Mouse (Mus musculus): ENCODE measurements around the gene Focad.
"Not testable (repeated sequence)": the region's sequence is repeated elsewhere in the genome, so short reads cannot be mapped to it uniquely, and the experiment has no call there.

Focad gene

GRCm38 (mm10) chr4:88302291-88302690 is 207.9 kb downstream of the Focad start:
- DNase-seq (ENCODE audit: low read depth, low spot score): no peak

DNA sequence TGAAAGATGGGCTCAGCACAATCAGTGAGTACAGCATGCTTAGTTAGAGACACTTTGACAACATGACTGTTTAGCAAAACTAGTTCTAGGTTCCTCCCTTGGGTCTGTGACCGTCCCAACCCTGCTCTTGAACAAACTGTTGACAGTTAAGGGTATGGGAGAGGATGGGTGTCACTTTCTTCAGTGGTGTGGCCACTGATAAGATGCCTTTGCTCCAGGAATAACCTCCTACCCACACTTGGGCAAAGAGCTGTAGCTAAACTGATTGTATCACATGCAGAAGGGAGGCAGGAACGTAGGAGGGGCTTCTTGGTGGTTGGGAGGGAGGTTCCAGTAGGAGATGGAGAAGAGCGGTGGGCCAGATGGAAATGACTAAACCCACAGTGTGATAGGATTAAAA is 213.3 kb downstream of the Focad start:
- DNase-seq (ENCODE audit: low read depth, low spot score): no peak

- peak; percentile 42 for DNase-seq (ENCODE audit: low read depth, low spot score)
Observed at GRCm38 (mm10) chr4:88308342-88309116, 214.1 kb downstream of the Focad start.

DNA sequence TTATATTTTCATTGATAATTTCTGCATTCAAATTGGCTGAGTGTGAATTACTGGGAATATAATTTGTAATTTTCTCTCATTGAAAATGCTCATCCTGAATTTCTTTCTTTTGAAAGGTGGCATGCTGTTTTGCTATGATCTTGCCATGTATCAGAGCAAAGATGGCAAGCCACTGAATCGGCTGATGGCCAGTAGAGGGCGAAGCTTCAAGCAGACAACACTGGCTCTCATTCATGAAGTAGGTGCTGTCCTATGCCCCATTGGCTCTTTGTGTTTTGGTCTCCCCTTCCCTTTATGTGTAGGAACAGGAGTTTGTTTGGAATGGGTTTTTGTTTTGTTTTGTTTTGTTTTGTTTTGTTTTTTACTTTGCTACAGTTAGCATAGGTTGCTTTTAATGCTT is 215.2 kb downstream of the Focad start:
- DNase-seq (ENCODE audit: low read depth, low spot score): no peak

DNA sequence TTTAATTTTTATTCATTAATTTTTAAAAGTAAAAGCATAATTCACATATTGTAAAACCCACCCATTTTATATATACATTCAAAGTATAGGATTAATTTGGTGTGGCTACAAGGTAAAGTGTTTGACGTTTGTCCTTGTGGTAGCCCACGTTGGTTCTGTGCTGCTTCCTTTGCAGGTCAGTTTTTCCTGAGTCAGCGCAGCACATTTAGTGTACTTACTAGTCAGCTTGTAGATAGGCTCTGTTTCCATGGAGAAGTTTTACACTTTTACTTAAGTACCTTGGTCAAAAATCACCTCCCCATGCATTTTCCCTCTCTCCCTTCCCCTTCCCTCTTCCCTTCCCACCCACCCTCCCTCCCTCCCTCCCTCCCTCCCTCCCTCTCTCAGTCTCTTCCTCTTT is 220.5 kb downstream of the Focad start:
- no peak for DNase-seq (ENCODE audit: low read depth, low spot score)

DNA sequence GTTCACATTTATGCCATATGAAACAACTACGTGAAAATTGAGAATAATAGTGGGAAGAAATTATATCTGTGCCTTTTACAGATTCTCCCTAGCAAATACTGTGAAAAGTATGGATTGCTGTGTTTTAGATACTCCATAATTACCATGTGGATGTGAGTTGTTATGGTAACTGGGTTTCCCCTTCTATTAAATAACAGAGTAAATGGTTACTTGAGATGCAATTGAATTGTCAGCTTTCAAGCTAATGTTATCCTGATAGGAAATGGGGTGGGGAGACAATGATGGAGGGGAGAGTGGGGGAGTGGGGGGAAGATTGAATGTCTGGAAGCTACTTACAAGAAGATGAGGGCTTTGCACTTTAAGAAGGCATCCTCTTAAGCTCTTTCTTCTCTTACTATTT is 225.6 kb downstream of the Focad start:
- DNase-seq (ENCODE audit: low read depth, low spot score): no peak

DNA sequence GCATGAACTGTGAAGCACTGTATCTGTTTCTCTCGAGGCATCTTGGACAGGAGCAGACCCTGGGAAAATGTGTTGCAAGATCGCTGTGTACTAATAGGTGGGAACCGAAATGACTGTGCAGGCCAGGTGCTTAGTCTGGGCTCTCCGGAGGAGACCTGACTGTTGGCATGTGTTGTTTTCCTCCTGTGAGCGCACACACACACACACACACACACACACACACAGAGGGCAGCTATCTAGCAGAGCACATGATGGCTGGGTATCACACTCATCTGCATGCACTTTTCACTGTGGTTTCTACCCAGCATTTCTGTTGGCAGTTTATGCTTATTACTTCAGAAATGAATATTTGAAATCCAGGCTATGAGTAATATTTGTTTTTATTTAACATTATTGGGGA is 231.0 kb downstream of the Focad start:
- DNase-seq (ENCODE audit: low read depth, low spot score): no peak

DNA sequence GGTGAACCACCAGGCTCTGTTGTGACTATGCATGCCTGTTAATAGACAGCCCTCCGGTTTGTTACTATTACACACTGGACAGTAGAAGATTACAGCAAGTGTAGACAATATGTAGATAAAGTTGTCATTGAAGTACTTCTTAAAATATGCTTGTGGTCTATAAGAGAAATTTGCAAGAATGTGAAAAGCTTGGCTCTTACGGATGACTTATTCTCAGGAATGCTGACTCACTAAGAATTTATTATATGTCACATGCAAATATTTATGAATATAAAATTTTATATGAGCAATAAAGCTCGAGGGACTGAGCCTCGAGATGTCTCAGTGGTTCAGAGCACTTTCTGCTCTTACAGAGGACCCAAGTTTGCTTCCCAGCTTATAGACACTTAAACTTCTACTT is 240.1 kb downstream of the Focad start:
- no peak for DNase-seq (ENCODE audit: low read depth, low spot score)

DNA sequence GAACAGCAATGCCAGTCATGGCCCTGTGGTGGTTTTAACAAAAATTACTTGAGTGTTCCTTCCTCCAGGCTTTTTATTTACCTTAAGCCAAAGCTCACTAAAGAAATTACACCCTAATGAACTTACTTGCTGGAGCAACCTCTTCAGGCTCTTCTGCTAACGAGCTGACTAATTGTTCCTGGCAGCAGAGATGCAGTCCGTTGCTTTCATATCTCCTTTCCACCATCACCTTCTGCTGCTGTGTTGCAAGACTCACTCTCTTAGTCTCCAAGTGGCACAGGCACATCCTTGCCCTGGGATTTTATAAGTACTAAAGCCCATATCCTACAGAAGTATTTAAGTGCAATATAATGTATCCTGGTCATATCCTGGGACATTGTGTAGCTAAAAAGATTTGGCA is 242.3 kb downstream of the Focad start:
- DNase-seq (ENCODE audit: low read depth, low spot score): no peak

- no peak for DNase-seq (ENCODE audit: low read depth, low spot score)
Observed at GRCm38 (mm10) chr4:88337365-88337764, 242.9 kb downstream of the Focad start.

DNA sequence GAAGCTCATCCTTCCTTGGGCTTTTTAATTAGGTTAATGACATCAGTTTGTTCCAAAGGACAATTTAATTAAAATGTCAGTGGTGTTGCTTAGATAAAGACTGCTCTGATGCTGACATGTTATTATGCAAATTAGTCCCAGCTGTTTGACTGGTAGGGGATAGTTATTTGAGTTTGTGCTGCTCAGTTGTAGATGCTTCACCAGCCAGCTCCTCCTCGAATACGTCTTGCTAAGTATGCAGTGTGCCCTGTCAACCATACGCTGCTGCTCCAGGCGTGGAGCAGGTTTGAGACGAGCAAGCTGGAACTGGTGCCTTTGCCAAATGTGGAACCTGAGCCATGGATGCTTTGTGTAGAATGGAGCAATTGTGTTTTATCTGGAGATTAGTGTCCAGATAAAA is 243.7 kb downstream of the Focad start:
- DNase-seq (ENCODE audit: low read depth, low spot score): no peak

GRCm38 (mm10) chr4:88344468-88344867 is 250.0 kb downstream of the Focad start:
- DNase-seq (ENCODE audit: low read depth, low spot score): peak; percentile 54

GRCm38 (mm10) chr4:88345065-88345464 is 250.6 kb downstream of the Focad start:
- DNase-seq (ENCODE audit: low read depth, low spot score): no peak

DNA sequence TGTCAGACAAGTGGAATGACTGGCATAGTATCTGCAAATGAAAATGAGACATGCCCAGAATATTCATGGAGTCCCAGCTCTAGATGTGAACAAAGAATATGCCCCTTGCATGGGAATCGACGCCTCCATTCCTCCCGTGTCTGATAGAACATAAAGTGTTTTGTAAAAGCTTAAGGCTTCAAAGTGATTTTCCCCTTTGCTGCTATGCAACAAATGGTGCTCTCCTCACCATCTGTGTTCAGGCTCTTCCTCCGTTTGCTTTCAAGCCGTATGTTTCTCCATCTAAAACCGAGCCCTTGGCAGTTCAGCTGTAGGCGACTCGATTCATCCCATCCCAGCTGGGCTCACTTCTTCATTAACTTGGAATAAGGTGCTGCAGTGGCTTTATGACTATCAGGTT is 251.5 kb downstream of the Focad start:
- peak; percentile 70 for DNase-seq (ENCODE audit: low read depth, low spot score)

GRCm38 (mm10) chr4:88350910-88351309 is 256.5 kb downstream of the Focad start:
- DNase-seq (ENCODE audit: low read depth, low spot score): peak; percentile 61

- no peak for DNase-seq (ENCODE audit: low read depth, low spot score)
Observed at GRCm38 (mm10) chr4:88356652-88357051, 262.2 kb downstream of the Focad start.

DNA sequence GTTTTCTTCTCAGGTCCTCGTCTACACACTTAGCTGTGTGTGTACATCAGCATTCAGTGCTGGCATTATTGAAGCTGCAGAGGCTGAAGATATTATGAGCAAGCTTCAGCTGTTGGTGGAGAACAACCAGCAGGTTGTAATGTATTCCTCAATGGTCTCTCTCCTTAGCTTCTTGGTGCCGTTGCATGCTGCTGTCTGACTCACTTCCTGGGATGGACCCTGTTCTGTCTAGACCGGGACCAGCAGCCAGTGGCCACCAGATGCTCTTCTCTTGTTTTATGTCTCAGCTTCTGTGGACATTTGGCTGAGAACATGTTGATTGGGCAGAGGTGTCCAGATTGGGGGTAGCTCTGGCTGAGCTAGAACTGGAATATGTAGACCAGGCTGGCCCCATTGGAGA is 263.0 kb downstream of the Focad start:
- DNase-seq (ENCODE audit: low read depth, low spot score): no peak

GRCm38 (mm10) chr4:88369951-88370350 is 275.5 kb downstream of the Focad start:
- no peak for DNase-seq (ENCODE audit: low read depth, low spot score)

- peak; percentile 46 for DNase-seq (ENCODE audit: low read depth, low spot score)
Observed at GRCm38 (mm10) chr4:88370819-88371218, 276.4 kb downstream of the Focad start.

DNA sequence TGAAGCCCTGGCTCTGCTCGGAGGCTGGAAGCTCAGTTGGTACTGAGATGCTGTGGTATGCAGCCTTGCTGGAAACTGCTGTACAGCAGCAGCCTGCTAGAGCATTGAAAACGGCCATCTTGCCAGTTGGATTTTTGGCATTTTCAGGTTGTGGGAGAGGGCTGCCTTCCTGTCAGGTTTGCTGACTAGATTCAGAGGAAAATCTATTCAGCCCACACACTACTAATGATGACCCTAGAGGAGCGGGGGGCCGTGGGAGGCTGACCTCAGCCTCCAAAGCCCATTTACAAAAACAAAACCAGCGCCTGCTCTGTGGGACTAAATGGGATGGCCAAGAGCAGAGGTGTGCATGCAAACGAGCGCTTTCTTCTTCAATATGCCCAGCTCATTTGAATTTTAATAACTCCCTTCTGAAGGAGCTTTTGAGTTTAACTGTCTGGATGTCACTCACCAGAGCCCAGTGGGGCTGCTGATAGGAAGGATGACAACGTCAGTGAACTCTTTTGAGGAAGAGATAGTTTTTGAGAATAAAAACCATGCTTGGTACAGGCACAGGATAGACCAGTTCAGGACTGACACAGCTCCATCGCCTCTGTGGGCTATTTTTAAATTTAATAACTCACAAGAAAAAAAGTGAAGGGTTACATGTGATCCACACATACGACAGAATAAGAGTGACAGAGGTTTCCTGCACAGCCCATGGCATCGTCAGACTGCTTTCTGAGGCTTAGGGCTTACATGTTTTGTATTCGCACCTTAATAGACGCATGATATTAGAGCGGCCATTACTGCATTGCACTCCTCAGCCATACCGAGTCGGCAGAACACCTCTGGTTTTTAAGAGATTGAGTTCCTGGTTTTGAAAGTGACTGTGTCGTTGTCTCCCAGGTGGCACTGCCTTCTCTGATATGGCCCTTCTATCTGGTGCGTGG is 278.1 kb downstream of the Focad start:
- DNase-seq (ENCODE audit: low read depth, low spot score): no peak

DNA sequence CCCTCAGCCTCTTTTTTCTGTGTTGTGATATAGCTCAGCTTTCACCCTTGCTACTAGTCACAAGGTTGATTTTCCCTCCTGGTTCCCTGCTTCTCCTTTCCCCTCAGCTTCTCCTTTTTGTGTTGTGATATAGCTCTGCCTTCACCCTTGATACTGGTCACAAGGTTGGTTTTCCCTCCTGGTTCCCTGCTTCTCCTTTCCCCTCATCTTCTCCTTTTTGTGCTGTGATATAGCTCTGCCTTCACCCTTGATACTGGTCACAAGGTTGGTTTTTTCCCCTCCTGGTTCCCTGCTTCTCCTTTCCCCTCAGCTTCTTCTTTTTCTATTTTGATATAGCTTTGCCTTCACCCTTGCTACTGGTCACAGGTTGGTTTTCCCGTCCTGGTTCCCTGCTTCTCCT is 295.6 kb downstream of the Focad start:
- DNase-seq (ENCODE audit: low read depth, low spot score): no peak

DNA sequence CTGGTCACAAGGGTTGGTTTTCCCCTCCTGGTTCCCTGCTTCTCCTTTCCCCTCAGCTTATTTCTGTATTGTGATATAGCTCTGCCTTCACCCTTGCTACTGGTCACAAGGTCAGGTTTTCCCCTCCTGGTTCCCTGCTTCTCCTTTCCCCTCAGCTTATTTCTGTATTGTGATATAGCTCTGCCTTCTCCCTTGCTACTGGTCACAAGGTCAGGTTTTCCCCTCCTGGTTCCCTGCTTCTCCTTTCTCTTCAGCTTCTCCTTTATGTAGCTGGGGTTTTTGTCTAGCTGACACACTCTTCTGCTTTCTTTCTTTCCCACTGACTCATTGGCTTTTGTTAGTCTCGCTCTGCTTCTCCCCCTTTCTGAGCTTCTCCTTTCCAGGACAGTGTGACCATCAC is 296.2 kb downstream of the Focad start:
- DNase-seq (ENCODE audit: low read depth, low spot score): not testable (repeated sequence)

DNA sequence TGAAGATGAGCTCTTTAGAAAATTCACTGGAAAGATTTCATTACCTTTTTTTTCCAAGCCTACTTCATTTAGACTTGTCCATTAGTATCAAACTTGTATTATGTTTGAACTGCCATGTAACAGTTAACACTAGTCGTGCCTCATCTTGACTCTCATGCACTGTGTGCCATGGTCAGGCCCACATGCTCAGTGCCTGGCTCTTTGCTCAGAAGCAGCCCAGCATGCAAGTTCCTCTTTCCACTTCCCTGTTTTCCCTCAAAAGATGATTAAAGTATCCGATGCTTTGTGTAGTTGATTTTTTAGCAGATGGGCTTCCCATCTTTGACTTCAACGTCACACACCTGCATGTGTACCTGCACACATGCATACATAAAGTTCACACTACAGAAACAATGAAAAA is 301.3 kb downstream of the Focad start:
- no peak for DNase-seq (ENCODE audit: low read depth, low spot score)

Data from telencephalon, adult 2 months (tissue).